Mouse (Mus musculus): Measurements from ENCODE around the gene B4galnt3. TPM values are rescaled to one million over a fixed set of nuclear protein-coding genes. Genes with fewer than 3 reads are reported as not detected.

Gene B4galnt3
- polyA plus RNA-seq, 1 experiment from 2014 or later: 0.18 TPM

GRCm38 (mm10) chr6:120263608-120264007, 30.8 kb downstream of the B4galnt3 start:
- Histone ChIP-seq H3K27me3 (ENCODE audit: control insufficient read depth, insufficient read depth, low read length) (no peaks in the 10 kb centered on the region), H3K27ac (replicated peaks; ENCODE audit: low read depth, low read length) (no peak overlapping the region), H3K4me3 (ENCODE audit: low read depth, low read length) (no peak overlapping the region), H3K9me3 (replicated peaks; ENCODE audit: control insufficient read depth, low read length) (no peaks in the 10 kb centered on the region), H3K4me2 (ENCODE audit: low read depth, low read length) (no peak overlapping the region), H3K4me1 (ENCODE audit: control insufficient read depth, insufficient read depth, low read length) (no peaks in the 10 kb centered on the region), H3K36me3 (replicated peaks; ENCODE audit: control insufficient read depth, insufficient read depth, low read depth, low read length) (no peaks in the 10 kb centered on the region), H3K9ac (replicated peaks; ENCODE audit: low read length) (no peak overlapping the region)
- 81% methylated on average over 7 of the region's 7 CpGs for WGBS
- DNase-seq (ENCODE audit: low spot score) (no peak), ATAC-seq (replicated peaks; ENCODE audit: insufficient number of reproducible peaks, low FRiP score, low TSS enrichment, low read depth) (no peak)

- 54% methylated on average over 12 of the region's 12 CpGs for WGBS
- no peaks in the 10 kb centered on the region for H3K36me3 ChIP-seq (replicated peaks; ENCODE audit: control insufficient read depth, insufficient read depth, low read depth, low read length)
- H3K9ac ChIP-seq (replicated peaks; ENCODE audit: low read length): no peak overlapping the region
- no peaks in the 10 kb centered on the region for H3K27me3 ChIP-seq (ENCODE audit: control insufficient read depth, insufficient read depth, low read length)
- H3K9me3 ChIP-seq (replicated peaks; ENCODE audit: control insufficient read depth, low read length): no peaks in the 10 kb centered on the region
- ATAC-seq (replicated peaks; ENCODE audit: insufficient number of reproducible peaks, low FRiP score, low TSS enrichment, low read depth) (no peak), DNase-seq (ENCODE audit: low spot score) (no peak)
- no peak overlapping the region for H3K27ac ChIP-seq (replicated peaks; ENCODE audit: low read depth, low read length)
- no peak overlapping the region for H3K4me3 ChIP-seq (ENCODE audit: low read depth, low read length)
- H3K4me2 ChIP-seq (ENCODE audit: low read depth, low read length): no peak overlapping the region
- H3K4me1 ChIP-seq (ENCODE audit: control insufficient read depth, insufficient read depth, low read length): no peaks in the 10 kb centered on the region
These were observed 31.4 kb downstream of the B4galnt3 start for GRCm38 (mm10) chr6:120262886-120263531.

GRCm38 (mm10) chr6:120259481-120259880, 34.9 kb downstream of the B4galnt3 start:
- H3K9me3 ChIP-seq (replicated peaks; ENCODE audit: control insufficient read depth, low read length): no peaks in the 10 kb centered on the region
- DNase-seq (ENCODE audit: low spot score): no peak
- H3K4me3 ChIP-seq (ENCODE audit: low read depth, low read length): no peak overlapping the region
- no peaks in the 10 kb centered on the region for H3K36me3 ChIP-seq (replicated peaks; ENCODE audit: control insufficient read depth, insufficient read depth, low read depth, low read length)
- H3K27me3 ChIP-seq (ENCODE audit: control insufficient read depth, insufficient read depth, low read length): no peaks in the 10 kb centered on the region
- H3K9ac ChIP-seq (replicated peaks; ENCODE audit: low read length): no peak overlapping the region
- no peak overlapping the region for H3K27ac ChIP-seq (replicated peaks; ENCODE audit: low read depth, low read length)
- WGBS: 40% methylated on average over 9 of the region's 9 CpGs
- no peak overlapping the region for H3K4me2 ChIP-seq (ENCODE audit: low read depth, low read length)
- ATAC-seq (replicated peaks; ENCODE audit: insufficient number of reproducible peaks, low FRiP score, low TSS enrichment, low read depth): no peak
- no peaks in the 10 kb centered on the region for H3K4me1 ChIP-seq (ENCODE audit: control insufficient read depth, insufficient read depth, low read length)

- Histone ChIP-seq H3K36me3 (replicated peaks; ENCODE audit: control insufficient read depth, insufficient read depth, low read depth, low read length) (no peaks in the 10 kb centered on the region), H3K4me3 (ENCODE audit: low read depth, low read length) (no peak overlapping the region), H3K27ac (replicated peaks; ENCODE audit: low read depth, low read length) (no peak overlapping the region), H3K4me1 (ENCODE audit: control insufficient read depth, insufficient read depth, low read length) (no peaks in the 10 kb centered on the region), H3K27me3 (ENCODE audit: control insufficient read depth, insufficient read depth, low read length) (no peaks in the 10 kb centered on the region), H3K9me3 (replicated peaks; ENCODE audit: control insufficient read depth, low read length) (no peaks in the 10 kb centered on the region), H3K9ac (replicated peaks; ENCODE audit: low read length) (no peak overlapping the region), H3K4me2 (ENCODE audit: low read depth, low read length) (no peak overlapping the region)
- no peak for ATAC-seq (replicated peaks; ENCODE audit: insufficient number of reproducible peaks, low FRiP score, low TSS enrichment, low read depth)
- WGBS: 51% methylated on average over 5 of the region's 5 CpGs
- DNase-seq (ENCODE audit: low spot score): no peak
These were observed 37.9 kb downstream of the B4galnt3 start for GRCm38 (mm10) chr6:120256431-120256935.

GRCm38 (mm10) chr6:120255701-120256100, 38.7 kb downstream of the B4galnt3 start:
- WGBS: 91% methylated on average over 12 of the region's 12 CpGs
- DNase-seq (ENCODE audit: low spot score) (no peak), ATAC-seq (replicated peaks; ENCODE audit: insufficient number of reproducible peaks, low FRiP score, low TSS enrichment, low read depth) (no peak)
- H3K36me3 ChIP-seq (replicated peaks; ENCODE audit: control insufficient read depth, insufficient read depth, low read depth, low read length): no peaks in the 10 kb centered on the region
- H3K4me1 ChIP-seq (ENCODE audit: control insufficient read depth, insufficient read depth, low read length): no peaks in the 10 kb centered on the region
- no peak overlapping the region for H3K4me2 ChIP-seq (ENCODE audit: low read depth, low read length)
- H3K9ac ChIP-seq (replicated peaks; ENCODE audit: low read length): no peak overlapping the region
- no peak overlapping the region for H3K4me3 ChIP-seq (ENCODE audit: low read depth, low read length)
- no peak overlapping the region for H3K27ac ChIP-seq (replicated peaks; ENCODE audit: low read depth, low read length)
- H3K9me3 ChIP-seq (replicated peaks; ENCODE audit: control insufficient read depth, low read length): no peaks in the 10 kb centered on the region
- no peaks in the 10 kb centered on the region for H3K27me3 ChIP-seq (ENCODE audit: control insufficient read depth, insufficient read depth, low read length)

GRCm38 (mm10) chr6:120255144-120255543, 39.2 kb downstream of the B4galnt3 start:
- H3K4me2 ChIP-seq (ENCODE audit: low read depth, low read length): no peak overlapping the region
- no peaks in the 10 kb centered on the region for H3K36me3 ChIP-seq (replicated peaks; ENCODE audit: control insufficient read depth, insufficient read depth, low read depth, low read length)
- H3K9ac ChIP-seq (replicated peaks; ENCODE audit: low read length): no peak overlapping the region
- 63% methylated on average over 4 of the region's 4 CpGs for WGBS
- H3K27ac ChIP-seq (replicated peaks; ENCODE audit: low read depth, low read length): no peak overlapping the region
- ATAC-seq (replicated peaks; ENCODE audit: insufficient number of reproducible peaks, low FRiP score, low TSS enrichment, low read depth) (no peak), DNase-seq (ENCODE audit: low spot score) (no peak)
- no peaks in the 10 kb centered on the region for H3K9me3 ChIP-seq (replicated peaks; ENCODE audit: control insufficient read depth, low read length)
- H3K27me3 ChIP-seq (ENCODE audit: control insufficient read depth, insufficient read depth, low read length): no peaks in the 10 kb centered on the region
- no peaks in the 10 kb centered on the region for H3K4me1 ChIP-seq (ENCODE audit: control insufficient read depth, insufficient read depth, low read length)
- H3K4me3 ChIP-seq (ENCODE audit: low read depth, low read length): no peak overlapping the region

GRCm38 (mm10) chr6:120254640-120255039, 39.7 kb downstream of the B4galnt3 start:
- no peak for DNase-seq (ENCODE audit: low spot score)
- 44% methylated on average over 4 of the region's 4 CpGs for WGBS

GRCm38 (mm10) chr6:120252741-120253140, 41.6 kb downstream of the B4galnt3 start:
- Histone ChIP-seq H3K36me3 (replicated peaks; ENCODE audit: control insufficient read depth, insufficient read depth, low read depth, low read length) (no peaks in the 10 kb centered on the region), H3K27ac (replicated peaks; ENCODE audit: low read depth, low read length) (no peak overlapping the region), H3K27me3 (ENCODE audit: control insufficient read depth, insufficient read depth, low read length) (no peaks in the 10 kb centered on the region), H3K9me3 (replicated peaks; ENCODE audit: control insufficient read depth, low read length) (no peaks in the 10 kb centered on the region), H3K4me3 (ENCODE audit: low read depth, low read length) (no peak overlapping the region), H3K4me1 (ENCODE audit: control insufficient read depth, insufficient read depth, low read length) (no peaks in the 10 kb centered on the region), H3K4me2 (ENCODE audit: low read depth, low read length) (no peak overlapping the region), H3K9ac (replicated peaks; ENCODE audit: low read length) (no peak overlapping the region)
- ATAC-seq (replicated peaks; ENCODE audit: insufficient number of reproducible peaks, low FRiP score, low TSS enrichment, low read depth): no peak
- 88% methylated on average over 2 of the region's 2 CpGs for WGBS
- DNase-seq (ENCODE audit: low spot score): no peak

More at GRCm38 (mm10) chr6:120254640-120255039, 39.7 kb downstream of the B4galnt3 start:
- Histone ChIP-seq H3K9ac (replicated peaks; ENCODE audit: low read length) (no peak overlapping the region), H3K27ac (replicated peaks; ENCODE audit: low read depth, low read length) (no peak overlapping the region), H3K4me1 (ENCODE audit: control insufficient read depth, insufficient read depth, low read length) (no peaks in the 10 kb centered on the region), H3K4me2 (ENCODE audit: low read depth, low read length) (no peak overlapping the region), H3K27me3 (ENCODE audit: control insufficient read depth, insufficient read depth, low read length) (no peaks in the 10 kb centered on the region), H3K9me3 (replicated peaks; ENCODE audit: control insufficient read depth, low read length) (no peaks in the 10 kb centered on the region), H3K36me3 (replicated peaks; ENCODE audit: control insufficient read depth, insufficient read depth, low read depth, low read length) (no peaks in the 10 kb centered on the region), H3K4me3 (ENCODE audit: low read depth, low read length) (no peak overlapping the region)
- ATAC-seq (replicated peaks; ENCODE audit: insufficient number of reproducible peaks, low FRiP score, low TSS enrichment, low read depth): no peak
